ENCODE assay signal across 26 mouse cellular contexts in the genomic region with DNA sequence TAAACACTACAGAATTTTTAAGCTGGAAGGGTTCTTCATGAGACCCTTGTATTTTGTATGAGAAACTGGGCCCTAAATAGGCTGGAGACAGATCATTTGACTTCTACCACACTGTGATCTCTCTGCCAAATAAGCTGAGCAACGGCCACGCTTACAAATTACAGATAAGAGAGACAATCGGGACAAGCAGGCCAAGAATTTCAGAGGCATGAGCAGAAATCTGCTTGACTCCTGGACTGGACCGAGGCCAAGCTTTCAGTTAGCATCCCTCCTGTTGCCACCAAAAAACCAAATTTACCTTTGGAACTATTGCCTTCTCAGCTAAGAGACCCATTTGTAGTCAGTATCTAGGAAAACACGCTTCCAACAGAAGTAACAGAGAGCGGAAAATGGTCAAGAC. TPM values are rescaled to one million over a fixed set of nuclear protein-coding genes. Genes with fewer than 3 reads are reported as not detected.
A peak's percentile ranks its signal among the peaks of the same experiment; 100 is the strongest.
DNase-seq lines count a peak whose midpoint lies in the region; ATAC-seq and TF ChIP-seq lines count a peak whose summit lies in the region.
"Had no signal": no experiment of that assay in that cellular context is flagged by ENCODE, and none has a peak within 500 bp of the region (broad histone marks: within the 10 kb centered on the region; RNA-seq: fewer than 3 reads in every experiment).

No protein-coding gene starts in this region.

- no peak overlapping the region for H3K9ac ChIP-seq in heart, embryonic 12.5 days
- H3K9ac ChIP-seq in lung, embryonic 15.5 days: no peak overlapping the region
- no peak overlapping the region for H3K9ac ChIP-seq in stomach, postnatal 0 days (ENCODE audit: low read length)
- H3K9ac ChIP-seq: embryonic facial prominence, embryonic 13.5 days; forebrain, embryonic 12.5 days; intestine, embryonic 15.5 days; liver, embryonic 15.5 days; midbrain, embryonic 12.5 days; neural tube, embryonic 15.5 days; stomach, embryonic 15.5 days had no signal

- peak overlapping the region; percentile 56; the same call in 1 of the 2 replicates for H3K27ac ChIP-seq in heart, embryonic 12.5 days (ENCODE audit: poor library complexity, severe bottlenecking)
- peak overlapping the region; percentile 52 for H3K27ac ChIP-seq in lung, embryonic 15.5 days
- H3K27ac ChIP-seq in stomach, postnatal 0 days (replicated peaks): 0 out of 2 replicates have a peak overlapping the region, but pooled peaks have one; percentile 30
- H3K27ac ChIP-seq: embryonic facial prominence, embryonic 13.5 days; forebrain, embryonic 12.5 days; heart, embryonic 10.5 days; hindbrain, embryonic 10.5 days; intestine, embryonic 15.5 days; liver, embryonic 15.5 days; midbrain, embryonic 12.5 days; neural tube, embryonic 15.5 days; stomach, embryonic 15.5 days had no signal

- no peak overlapping the region for H3K4me2 ChIP-seq in heart, embryonic 12.5 days
- H3K4me2 ChIP-seq in lung, embryonic 15.5 days: no peak overlapping the region
- no peak overlapping the region for H3K4me2 ChIP-seq in stomach, postnatal 0 days (replicated peaks; ENCODE audit: low read depth)
- H3K4me2 ChIP-seq: embryonic facial prominence, embryonic 13.5 days; forebrain, embryonic 12.5 days; intestine, embryonic 15.5 days; liver, embryonic 15.5 days; midbrain, embryonic 12.5 days; neural tube, embryonic 15.5 days; stomach, embryonic 15.5 days had no signal

- no peak for TF ChIP-seq CTCF in stomach, postnatal 0 days (IDR thresholded peaks at IDR 0.05; ENCODE audit: low read depth)

- no peaks in the 10 kb centered on the region for H3K9me3 ChIP-seq in heart, embryonic 12.5 days (replicated peaks)
- no peaks in the 10 kb centered on the region for H3K9me3 ChIP-seq in lung, embryonic 15.5 days
- H3K9me3 ChIP-seq in stomach, postnatal 0 days (ENCODE audit: control insufficient read depth, low read length): no peaks in the 10 kb centered on the region
- H3K9me3 ChIP-seq: embryonic facial prominence, embryonic 13.5 days; forebrain, embryonic 12.5 days; heart, embryonic 10.5 days; hindbrain, embryonic 10.5 days; intestine, embryonic 15.5 days; liver, embryonic 15.5 days; midbrain, embryonic 12.5 days; neural tube, embryonic 15.5 days; stomach, embryonic 15.5 days had no signal

- no peak overlapping the region for H3K4me3 ChIP-seq in heart, embryonic 12.5 days
- H3K4me3 ChIP-seq in lung, embryonic 15.5 days: no peak overlapping the region
- H3K4me3 ChIP-seq in stomach, postnatal 0 days (ENCODE audit: low read depth, low read length): no peak overlapping the region
- H3K4me3 ChIP-seq: embryonic facial prominence, embryonic 13.5 days; erythroblast, embryonic 14.5 days; forebrain, embryonic 12.5 days; heart, embryonic 10.5 days; hindbrain, embryonic 10.5 days; intestine, embryonic 15.5 days; liver, embryonic 15.5 days; midbrain, embryonic 12.5 days; neural tube, embryonic 15.5 days; stomach, embryonic 15.5 days had no signal

- H3K27me3 ChIP-seq in heart, embryonic 12.5 days (replicated peaks): no peaks in the 10 kb centered on the region
- H3K27me3 ChIP-seq in lung, embryonic 15.5 days: no peaks in the 10 kb centered on the region
- no peaks in the 10 kb centered on the region for H3K27me3 ChIP-seq in stomach, postnatal 0 days (ENCODE audit: control insufficient read depth, insufficient read depth, low read length)
- H3K27me3 ChIP-seq: embryonic facial prominence, embryonic 13.5 days; forebrain, embryonic 12.5 days; intestine, embryonic 15.5 days; liver, embryonic 15.5 days; midbrain, embryonic 12.5 days; neural tube, embryonic 15.5 days; stomach, embryonic 15.5 days had no signal

- intact Hi-C loops in left cerebral cortex, postnatal 4 days (cut with DNase I): loop anchor here (10.0 kb wide), 1 partner anchor 404 kb away; no protein-coding TSS in a partner anchor

- TF ChIP-seq EP300 in stomach, postnatal 0 days (optimal IDR thresholded peaks at IDR 0.05): no peak

- no peak for DNase-seq in heart, adult 11 months
- DNase-seq in kidney, adult 18-20 months: peak; percentile 10
- no peak for DNase-seq in kidney, postnatal 25 days
- DNase-seq in lung, postnatal 4 days: no peak
- DNase-seq in stomach, postnatal 0 days (ENCODE audit: low spot score): no peak
- DNase-seq in left cerebral cortex, postnatal 4 days: no peak
- DNase-seq: adrenal gland, postnatal 25 days; cerebellum, adult 8-10 months; cerebellum, postnatal 36 days; embryo, embryonic 11 days; gastrocnemius, postnatal 25 days; layer of hippocampus, adult 9-11 months had no signal

- H3K36me3 ChIP-seq in heart, embryonic 12.5 days: no peaks in the 10 kb centered on the region; the same call in 1 of the 2 replicates
- peaks cover 29% of the 10 kb centered on the region; the same call in 1 of the 2 replicates for H3K36me3 ChIP-seq in lung, embryonic 15.5 days
- H3K36me3 ChIP-seq in stomach, postnatal 0 days (ENCODE audit: control insufficient read depth, insufficient read depth, low read length): 0 out of 2 replicates have a peak, but pooled peaks cover 2% of the 10 kb centered on the region

- WGBS in heart, embryonic 12.5 days: 38% methylated on average over 6 of the region's 6 CpGs
- WGBS in lung, embryonic 15.5 days: 47% methylated on average over 6 of the region's 6 CpGs
- WGBS in stomach, postnatal 0 days: 65% methylated on average over 6 of the region's 6 CpGs

- ATAC-seq in heart, embryonic 12.5 days (ENCODE audit: insufficient number of reproducible peaks, low FRiP score): no peak
- no peak for ATAC-seq in lung, embryonic 15.5 days (ENCODE audit: borderline replicate concordance, extremely low read depth, low FRiP score, low TSS enrichment)
- no peak for ATAC-seq in stomach, postnatal 0 days (ENCODE audit: low FRiP score, low TSS enrichment)
- ATAC-seq: hindbrain, embryonic 16.5 days; intestine, embryonic 15.5 days had no signal

- peaks cover 32% of the 10 kb centered on the region for H3K4me1 ChIP-seq in heart, embryonic 12.5 days (replicated peaks)
- H3K4me1 ChIP-seq in lung, embryonic 15.5 days: 0 out of 2 replicates have a peak, but pooled peaks cover 8% of the 10 kb centered on the region
- no peaks in the 10 kb centered on the region for H3K4me1 ChIP-seq in stomach, postnatal 0 days (replicated peaks; ENCODE audit: control insufficient read depth, insufficient read depth)
- H3K4me1 ChIP-seq: embryonic facial prominence, embryonic 13.5 days; forebrain, embryonic 12.5 days; hindbrain, embryonic 10.5 days; intestine, embryonic 15.5 days; midbrain, embryonic 12.5 days; neural tube, embryonic 15.5 days; stomach, embryonic 15.5 days had no signal

RNA-seq across cellular contexts. Expression of a gene that starts 23.0 kb away (rescaled TPM):
- polyA plus RNA-seq in heart, embryonic 12.5 days (2016; fragmentation: Nextera tagmentation; extraction: Ambion mirVana): 6.5 and 7.7 TPM in 2 replicates
- polyA plus RNA-seq in lung, embryonic 15.5 days (2015; fragmentation: Nextera tagmentation; extraction: Ambion mirVana): 9.4 and 10.9 TPM in 2 replicates
- polyA plus RNA-seq in stomach, postnatal 0 days (2015; fragmentation: Nextera tagmentation; extraction: Ambion mirVana): 7.5 and 8.7 TPM in 2 replicates
- total RNA-seq in left cerebral cortex, postnatal 4 days (2021): 100 to 1,000 TPM; 125 to 135 TPM

RNA-seq across cellular contexts. Expression of a gene that starts 42.0 kb away (rescaled TPM):
- 1.2 and 2.5 TPM in 2 replicates for polyA plus RNA-seq in heart, embryonic 12.5 days (2016; fragmentation: Nextera tagmentation; extraction: Ambion mirVana)
- 20.9 and 22.8 TPM in 2 replicates for polyA plus RNA-seq in lung, embryonic 15.5 days (2015; fragmentation: Nextera tagmentation; extraction: Ambion mirVana)
- 1.8 and 2.2 TPM in 2 replicates for polyA plus RNA-seq in stomach, postnatal 0 days (2015; fragmentation: Nextera tagmentation; extraction: Ambion mirVana)
- total RNA-seq in left cerebral cortex, postnatal 4 days (2021): 1 to 10 TPM; 1.1 to 1.4 TPM

RNA-seq across cellular contexts. Expression of a gene that starts 42.1 kb away (rescaled TPM):
- polyA plus RNA-seq in heart, embryonic 12.5 days (2016; fragmentation: Nextera tagmentation; extraction: Ambion mirVana): 18.2 and 22.3 TPM in 2 replicates
- 27.6 and 30.6 TPM in 2 replicates for polyA plus RNA-seq in lung, embryonic 15.5 days (2015; fragmentation: Nextera tagmentation; extraction: Ambion mirVana)
- 11.6 and 13.5 TPM in 2 replicates for polyA plus RNA-seq in stomach, postnatal 0 days (2015; fragmentation: Nextera tagmentation; extraction: Ambion mirVana)
- 10 to 100 TPM; 38.4 to 43.1 TPM for total RNA-seq in left cerebral cortex, postnatal 4 days (2021)

RNA-seq across cellular contexts. Expression of a gene that starts 42.6 kb away (rescaled TPM):
- polyA plus RNA-seq in heart, embryonic 12.5 days (2016; fragmentation: Nextera tagmentation; extraction: Ambion mirVana): 1,039 and 1,047 TPM in 2 replicates
- 18.8 and 22.3 TPM in 2 replicates for polyA plus RNA-seq in lung, embryonic 15.5 days (2015; fragmentation: Nextera tagmentation; extraction: Ambion mirVana)
- polyA plus RNA-seq in stomach, postnatal 0 days (2015; fragmentation: Nextera tagmentation; extraction: Ambion mirVana): 0.02 and 0.07 TPM in 2 replicates
- not detected for total RNA-seq in left cerebral cortex, postnatal 4 days (2021)
- total RNA-seq: adrenal gland, postnatal 25 days; gastrocnemius, postnatal 25 days; megakaryocyte progenitor cell, adult 5-6 weeks had no signal
- polyA plus RNA-seq: erythroblast, embryonic 14.5 days; hindbrain, embryonic 10.5 days; neural tube, embryonic 15.5 days had no signal
